Mouse (Mus musculus): ENCODE measurements at regions not wholly inside any gene's neighbourhood (a gene's known extent, or its start where the extent isn't known, plus 50 kb on each side); places are given as distances from the start of the nearest gene placed in this dataset.

- TF ChIP-seq CTCF (conservative IDR thresholded peaks at IDR 0.05; ENCODE audit: low read length) (no peak), POU5F1 (IDR thresholded peaks at IDR 0.05; ENCODE audit: borderline replicate concordance, low read length) (no peak)
These were observed 234.2 kb downstream of the Unc5cl start for GRCm38 (mm10) chr17:48688944-48689343.
